Mouse (Mus musculus) c-Kit-negative CD71-positive TER-119-positive erythroid progenitor cells, embryonic 14.5 days (primary cell): Measurements from ENCODE around the gene Fes.

Source experiments
- DNase-seq: peaks from one replicate; pipeline ENCODE4 v3.0.0-alpha.2; 2013; ENCODE audit warnings: low read depth, low spot score

Fes gene

GRCm38 (mm10) chr7:80375376-80376039 lies 12.2 kb downstream of the Fes start:
- no peak for DNase-seq

- no peak for DNase-seq
Measured at GRCm38 (mm10) chr7:80374733-80375132, 13.0 kb downstream of the Fes start.

GRCm38 (mm10) chr7:80374280-80374679 lies 13.5 kb downstream of the Fes start:
- no peak for DNase-seq

GRCm38 (mm10) chr7:80373850-80374249 lies 13.9 kb downstream of the Fes start:
- no peak for DNase-seq

- no peak for DNase-seq
Measured at GRCm38 (mm10) chr7:80373352-80373751, 14.4 kb downstream of the Fes start.

GRCm38 (mm10) chr7:80372667-80373066 lies 15.1 kb downstream of the Fes start:
- no peak for DNase-seq

GRCm38 (mm10) chr7:80372166-80372565 lies 15.6 kb downstream of the Fes start:
- no peak for DNase-seq

GRCm38 (mm10) chr7:80371041-80371751 lies 16.6 kb downstream of the Fes start, which contains the start of gene Man2a2:
Gene Man2a2, minus strand, starts transcription at chr7:80371375.
- DNase-seq, result no peak

- no peak for DNase-seq
Measured at GRCm38 (mm10) chr7:80370649-80371040, 17.1 kb downstream of the Fes start.

GRCm38 (mm10) chr7:80369967-80370431 lies 17.7 kb downstream of the Fes start:
- no peak for DNase-seq

GRCm38 (mm10) chr7:80369461-80369860 lies 18.3 kb downstream of the Fes start:
- DNase-seq, result no peak

GRCm38 (mm10) chr7:80368635-80369421 lies 18.9 kb downstream of the Fes start:
- no peak for DNase-seq

GRCm38 (mm10) chr7:80368009-80368408 lies 19.7 kb downstream of the Fes start:
- no peak for DNase-seq

GRCm38 (mm10) chr7:80367232-80367631 lies 20.5 kb downstream of the Fes start:
- no peak for DNase-seq

- no peak for DNase-seq
Measured at GRCm38 (mm10) chr7:80365759-80366158, 22.0 kb downstream of the Fes start.

- no peak for DNase-seq
Measured at GRCm38 (mm10) chr7:80360435-80360834, 27.3 kb downstream of the Fes start.

GRCm38 (mm10) chr7:80358039-80358438 lies 29.7 kb downstream of the Fes start:
- no peak for DNase-seq

GRCm38 (mm10) chr7:80357156-80357555 lies 30.6 kb downstream of the Fes start:
- no peak for DNase-seq

- DNase-seq, result no peak
Measured at GRCm38 (mm10) chr7:80356351-80356750, 31.4 kb downstream of the Fes start.

- no peak for DNase-seq
Measured at GRCm38 (mm10) chr7:80352920-80353319, 34.8 kb downstream of the Fes start.

GRCm38 (mm10) chr7:80350808-80351207 lies 36.9 kb downstream of the Fes start:
- no peak for DNase-seq
